Mouse (Mus musculus): ENCODE results near the gene Snrnp25. TPM values are rescaled to one million over a fixed set of nuclear protein-coding genes. Genes with fewer than 3 reads are reported as not detected.

The Snrnp25 gene
- total and polyA plus RNA-seq, 3 experiments, result 106 to 208 (median 123) TPM

GRCm38 (mm10) chr11:32221225-32221950 lies 16.2 kb downstream of the Snrnp25 start:
- dilution Hi-C loops (cut with MboI; ENCODE audit: extremely low pct_ligation_motif_present, extremely low pct_unique_long_range_greater_than_20kb, low sequenced_read_pairs) (no loop called here), in situ Hi-C loops (cut with MboI; ENCODE audit: low pct_ligation_motif_present, low pct_unique_long_range_greater_than_20kb, low sequenced_read_pairs) (no loop called here)
- peaks cover 0 to 27% of the 10 kb centered on the region in 2 experiments for H3K36me3 ChIP-seq (replicated peaks in 1 of 2; ENCODE audit: control insufficient read depth in 1 of 2, insufficient read depth in 1 of 2, low read length in 1 of 2)
- H3K27ac ChIP-seq (ENCODE audit: insufficient read depth, low read depth), result peak overlapping the region; percentile 37
- H3K4me2 ChIP-seq (ENCODE audit: insufficient read depth, low read depth, poor library complexity, severe bottlenecking), result peak overlapping the region; percentile 89
- peak overlapping the region; percentile 53 for H3K9ac ChIP-seq (ENCODE audit: insufficient read depth, low read depth)
- peaks cover 19% of the 10 kb centered on the region for H3K27me3 ChIP-seq (replicated peaks)
- peak overlapping the region; percentile 67 to 77 (median 71) for H3K4me3 ChIP-seq (replicated peaks in 1 of 3; ENCODE audit: low read depth in 2 of 3, low read length in 2 of 3, poor library complexity in 1 of 3)
- peaks cover 12 to 74% of the 10 kb centered on the region in 2 experiments for H3K4me1 ChIP-seq (ENCODE audit: control insufficient read depth in 1 of 2, insufficient read depth in 2 of 2)
- no peaks in the 10 kb centered on the region for H3K79me2 ChIP-seq (replicated peaks; ENCODE audit: control insufficient read depth, extremely low read depth, insufficient read depth, poor library complexity, severe bottlenecking)
- TF ChIP-seq MXI1 (IDR thresholded peaks at IDR 0.05; ENCODE audit: low read depth, low read length) (no peak), NRF1 (IDR thresholded peaks at IDR 0.05; ENCODE audit: low read depth, low read length) (0 out of 2 replicates have a peak, but pooled peaks have one; percentile 5), TBP (conservative IDR thresholded peaks at IDR 0.05; ENCODE audit: low read depth, low read length) (peak; percentile 52; the same call in 1 of the 2 replicates), ETS1 (conservative IDR thresholded peaks at IDR 0.05; ENCODE audit: low read depth, low read length) (peak; percentile 25), BHLHE40 (IDR thresholded peaks at IDR 0.05; ENCODE audit: low read depth, low read length) (peak; percentile 57; the same call in 1 of the 2 replicates), MEF2A (IDR thresholded peaks at IDR 0.05; ENCODE audit: borderline replicate concordance, low read depth, low read length) (peak; percentile 11; the same call in 1 of the 2 replicates), NELFE (IDR thresholded peaks at IDR 0.05; ENCODE audit: low read depth, low read length) (peak; percentile 16), RCOR1 (conservative IDR thresholded peaks at IDR 0.05; ENCODE audit: low read depth, low read length) (0 out of 2 replicates have a peak, but pooled peaks have one; percentile 19), SIN3A (IDR thresholded peaks at IDR 0.05; ENCODE audit: low read length) (peak; percentile 28), MAZ (IDR thresholded peaks at IDR 0.05; ENCODE audit: low read depth, low read length) (peak; percentile 90), TCF12 (IDR thresholded peaks at IDR 0.05; ENCODE audit: low read depth, low read length) (peak; percentile 56), HCFC1 (IDR thresholded peaks at IDR 0.05; ENCODE audit: low read depth, low read length) (peak; percentile 11; the same call in 1 of the 2 replicates), ZMIZ1 (IDR thresholded peaks at IDR 0.05; ENCODE audit: low read depth, low read length) (0 out of 2 replicates have a peak, but pooled peaks have one; percentile 58), CHD1 (IDR thresholded peaks at IDR 0.05; ENCODE audit: low read depth, low read length) (no peak; the same call in 1 of the 2 replicates), USF2 (conservative IDR thresholded peaks at IDR 0.05; ENCODE audit: low read depth, low read length) (no peak), GABPA (IDR thresholded peaks at IDR 0.05; ENCODE audit: insufficient replicate concordance, low read depth, low read length) (no peak), ZC3H11A (IDR thresholded peaks at IDR 0.05; ENCODE audit: low read depth, low read length) (no peak), IRF4 (IDR thresholded peaks at IDR 0.05; ENCODE audit: low read depth, low read length) (peak; percentile 80), POLR2A (IDR thresholded peaks at IDR 0.05; ENCODE audit: low read depth, low read length) (peak; percentile 76; the same call in 1 of the 2 replicates), ZNF384 (IDR thresholded peaks at IDR 0.05; ENCODE audit: low read depth, low read length) (no peak), MYC (IDR thresholded peaks at IDR 0.05; ENCODE audit: low read depth, low read length) (no peak), PAX5 (IDR thresholded peaks at IDR 0.05; ENCODE audit: low read length) (no peak), UBTF (IDR thresholded peaks at IDR 0.05; ENCODE audit: low read depth, low read length) (peak; percentile 49; the same call in 1 of the 2 replicates)
- DNase-seq (ENCODE audit: extremely low read depth), result peak; percentile 86
- peaks cover 3% of the 10 kb centered on the region for H3K9me3 ChIP-seq (replicated peaks; ENCODE audit: low read length)
